Mouse (Mus musculus) forelimb bud, embryonic 11.5 days (tissue): Measurements from ENCODE around the gene Vmn1r119.
"Not testable (repeated sequence)": the region's sequence is repeated elsewhere in the genome, so short reads cannot be mapped to it uniquely, and the experiment has no call there.

Experiments used
- DNase-seq: peaks from one replicate; pipeline ENCODE4 v3.0.0-alpha.2; 2012; ENCODE audit warnings: low read depth, low spot score

The Vmn1r119 gene

DNA sequence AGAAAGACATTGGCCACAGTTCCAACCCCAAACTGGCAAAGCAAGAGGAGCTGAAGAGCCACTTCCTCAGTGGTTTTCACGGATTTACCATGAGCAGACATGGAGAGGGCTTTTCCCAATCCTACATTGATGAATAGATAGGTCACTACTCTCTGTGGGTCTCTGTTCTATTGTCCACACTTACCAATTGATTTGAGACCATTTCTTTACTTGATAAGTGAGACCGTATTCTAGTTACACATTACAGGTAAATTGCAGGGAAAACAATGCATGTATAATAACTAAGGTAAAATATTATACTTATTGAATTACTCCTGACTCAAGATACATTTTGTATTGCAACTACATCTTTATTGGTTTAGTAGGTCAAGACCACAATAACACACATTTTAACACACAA lies at the start of gene Vmn1r119:
TSS of gene Vmn1r119 (minus strand) at position 101 of the 400 bp plus-strand sequence.
- DNase-seq, result not testable (repeated sequence)

DNA sequence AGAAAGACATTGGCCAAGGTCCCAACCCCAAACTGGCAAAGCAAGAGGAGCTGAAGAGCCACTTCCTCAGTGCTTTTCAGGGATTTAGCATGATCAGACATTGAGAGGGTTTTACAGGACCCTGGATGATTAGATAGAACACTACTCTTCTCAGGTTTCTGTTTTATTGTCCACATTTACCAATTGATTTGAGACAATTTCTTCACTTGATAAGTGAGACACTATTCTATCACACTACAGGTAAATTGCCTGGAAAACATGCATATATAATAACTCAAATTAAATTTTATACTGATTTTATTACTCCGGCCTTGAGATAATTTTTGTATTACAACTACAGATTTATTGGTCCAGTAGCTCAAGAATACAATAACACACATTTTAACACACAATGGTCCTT lies 41.4 kb upstream of the Vmn1r119 start, which contains the start of gene Vmn1r120:
TSS of gene Vmn1r120 (minus strand) at position 101 of the 400 bp plus-strand sequence.
- DNase-seq, result not testable (repeated sequence)
